ENCODE assay signal across 24 mouse cellular contexts in genomic region chr12:5279873-5280272, GRCm38 (mm10).
DNase-seq lines count a peak whose midpoint lies in the region; ATAC-seq and TF ChIP-seq lines count a peak whose summit lies in the region.
"Had no signal": no experiment of that assay in that cellular context is flagged by ENCODE, and none has a peak within 500 bp of the region (broad histone marks: within the 10 kb centered on the region; RNA-seq: fewer than 3 reads in every experiment).

No protein-coding gene starts in this region.

- no peaks in the 10 kb centered on the region for H3K9me3 ChIP-seq in forebrain, embryonic 14.5 days (replicated peaks; ENCODE audit: control insufficient read depth, low read length)
- no peaks in the 10 kb centered on the region for H3K9me3 ChIP-seq in forebrain, embryonic 12.5 days
- H3K9me3 ChIP-seq in neural tube, embryonic 13.5 days: no peaks in the 10 kb centered on the region
- no peaks in the 10 kb centered on the region for H3K9me3 ChIP-seq in neural tube, embryonic 15.5 days (replicated peaks)
- H3K9me3 ChIP-seq in hindbrain, postnatal 0 days (ENCODE audit: low read length): no peaks in the 10 kb centered on the region
- H3K9me3 ChIP-seq: embryonic facial prominence, embryonic 15.5 days; liver, embryonic 12.5 days had no signal

- H3K4me2 ChIP-seq in forebrain, embryonic 14.5 days (ENCODE audit: low read length): no peak overlapping the region
- no peak overlapping the region for H3K4me2 ChIP-seq in forebrain, embryonic 12.5 days
- H3K4me2 ChIP-seq in neural tube, embryonic 13.5 days: no peak overlapping the region
- no peak overlapping the region for H3K4me2 ChIP-seq in neural tube, embryonic 15.5 days
- H3K4me2 ChIP-seq in hindbrain, postnatal 0 days (ENCODE audit: low read depth, low read length): no peak overlapping the region
- H3K4me2 ChIP-seq: embryonic facial prominence, embryonic 15.5 days; heart, embryonic 11.5 days; liver, embryonic 12.5 days had no signal

- TF ChIP-seq CTCF in layer of hippocampus, adult 2 months (conservative IDR thresholded peaks at IDR 0.05): no peak
- TF ChIP-seq CTCF in hindbrain, postnatal 0 days (IDR thresholded peaks at IDR 0.05; ENCODE audit: low read depth): no peak

- H3K9ac ChIP-seq in forebrain, embryonic 14.5 days (ENCODE audit: low read length): no peak overlapping the region
- no peak overlapping the region for H3K9ac ChIP-seq in forebrain, embryonic 12.5 days
- H3K9ac ChIP-seq in neural tube, embryonic 13.5 days: no peak overlapping the region
- H3K9ac ChIP-seq in neural tube, embryonic 15.5 days (replicated peaks): no peak overlapping the region
- H3K9ac ChIP-seq in hindbrain, postnatal 0 days (replicated peaks; ENCODE audit: low read length): no peak overlapping the region
- H3K9ac ChIP-seq: embryonic facial prominence, embryonic 15.5 days; liver, embryonic 12.5 days had no signal

- peaks cover 16% of the 10 kb centered on the region for H3K4me1 ChIP-seq in forebrain, embryonic 14.5 days (ENCODE audit: control insufficient read depth, insufficient read depth, low read length)
- H3K4me1 ChIP-seq in forebrain, embryonic 12.5 days: peaks cover 19% of the 10 kb centered on the region
- H3K4me1 ChIP-seq in neural tube, embryonic 13.5 days (replicated peaks): peaks cover 37% of the 10 kb centered on the region
- H3K4me1 ChIP-seq in neural tube, embryonic 15.5 days: peaks cover 34% of the 10 kb centered on the region
- peaks cover 17% of the 10 kb centered on the region; the same call in 1 of the 2 replicates for H3K4me1 ChIP-seq in hindbrain, postnatal 0 days (ENCODE audit: insufficient read depth, low read length)
- H3K4me1 ChIP-seq: liver, embryonic 12.5 days had no signal

- ATAC-seq in forebrain, embryonic 14.5 days: no peak; the same call in 1 of the 2 replicates
- no peak for ATAC-seq in forebrain, embryonic 12.5 days (ENCODE audit: low FRiP score)
- peak; percentile 34; the same call in 1 of the 2 replicates for ATAC-seq in neural tube, embryonic 13.5 days (ENCODE audit: low read depth)
- ATAC-seq in neural tube, embryonic 15.5 days (ENCODE audit: low FRiP score): no peak
- no peak for ATAC-seq in hindbrain, postnatal 0 days
- ATAC-seq: inflammation-experienced regulatory T-cells, adult 6 months; liver, embryonic 12.5 days had no signal

- H3K27me3 ChIP-seq in forebrain, embryonic 14.5 days (replicated peaks; ENCODE audit: control insufficient read depth, insufficient read depth, low read length): no peaks in the 10 kb centered on the region
- H3K27me3 ChIP-seq in forebrain, embryonic 12.5 days: no peaks in the 10 kb centered on the region; the same call in 1 of the 2 replicates
- H3K27me3 ChIP-seq in neural tube, embryonic 13.5 days: no peaks in the 10 kb centered on the region
- no peaks in the 10 kb centered on the region for H3K27me3 ChIP-seq in neural tube, embryonic 15.5 days (replicated peaks)
- H3K27me3 ChIP-seq in hindbrain, postnatal 0 days (ENCODE audit: insufficient read depth, low read length): no peaks in the 10 kb centered on the region
- H3K27me3 ChIP-seq: embryonic facial prominence, embryonic 15.5 days; liver, embryonic 12.5 days had no signal

- 50% methylated on average over 1 of the region's 1 CpGs for WGBS in forebrain, embryonic 14.5 days
- 52% methylated on average over 1 of the region's 1 CpGs for WGBS in forebrain, embryonic 12.5 days
- 17% methylated on average over 1 of the region's 1 CpGs for WGBS in neural tube, embryonic 13.5 days
- 25% methylated on average over 1 of the region's 1 CpGs for WGBS in neural tube, embryonic 15.5 days
- 27% methylated on average over 1 of the region's 1 CpGs for WGBS in hindbrain, postnatal 0 days

- H3K36me3 ChIP-seq in forebrain, embryonic 14.5 days (ENCODE audit: control insufficient read depth, insufficient read depth, low read length): no peaks in the 10 kb centered on the region
- H3K36me3 ChIP-seq in forebrain, embryonic 12.5 days (replicated peaks): no peaks in the 10 kb centered on the region
- no peaks in the 10 kb centered on the region for H3K36me3 ChIP-seq in neural tube, embryonic 13.5 days
- H3K36me3 ChIP-seq in neural tube, embryonic 15.5 days: no peaks in the 10 kb centered on the region
- H3K36me3 ChIP-seq in hindbrain, postnatal 0 days (ENCODE audit: insufficient read depth, low read length): no peaks in the 10 kb centered on the region
- H3K36me3 ChIP-seq: embryonic facial prominence, embryonic 15.5 days; liver, embryonic 12.5 days had no signal

- peak; percentile 67 for DNase-seq in forebrain, embryonic 14.5 days (ENCODE audit: low spot score)
- no peak for DNase-seq in layer of hippocampus, adult 2 months (ENCODE audit: low spot score in 2 of 2)
- no peak for DNase-seq in layer of hippocampus, adult 9-11 months
- DNase-seq in hindbrain, postnatal 0 days (ENCODE audit: low spot score): peak; percentile 60
- no peak for DNase-seq in right cerebral cortex, postnatal 25 days
- DNase-seq: adrenal gland, postnatal 25 days; B cell, adult 2 months; cerebellum, adult 18-20 months; embryo, embryonic 11 days; heart, postnatal 14 days; kidney, adult 2 months; kidney, postnatal 10 days; lung, adult 2 months; lung, postnatal 4 days; spleen, adult 18-20 months; thymus, postnatal 25 days had no signal

- no peak overlapping the region for H3K4me3 ChIP-seq in forebrain, embryonic 14.5 days (ENCODE audit: low read depth, low read length)
- no peak overlapping the region for H3K4me3 ChIP-seq in forebrain, embryonic 12.5 days (replicated peaks)
- no peak overlapping the region for H3K4me3 ChIP-seq in layer of hippocampus, adult 2 months
- H3K4me3 ChIP-seq in neural tube, embryonic 13.5 days: no peak overlapping the region
- no peak overlapping the region for H3K4me3 ChIP-seq in neural tube, embryonic 15.5 days (replicated peaks)
- H3K4me3 ChIP-seq in hindbrain, postnatal 0 days (ENCODE audit: low read length): no peak overlapping the region
- H3K4me3 ChIP-seq: embryonic facial prominence, embryonic 15.5 days; liver, embryonic 12.5 days; myocyte had no signal

- H3K27ac ChIP-seq in forebrain, embryonic 14.5 days (ENCODE audit: low read depth, low read length): no peak overlapping the region
- H3K27ac ChIP-seq in forebrain, embryonic 12.5 days: no peak overlapping the region
- H3K27ac ChIP-seq in layer of hippocampus, adult 2 months: peak overlapping the region; percentile 41; the same call in 1 of the 2 replicates
- H3K27ac ChIP-seq in neural tube, embryonic 13.5 days (replicated peaks): no peak overlapping the region
- H3K27ac ChIP-seq in neural tube, embryonic 15.5 days (replicated peaks): no peak overlapping the region
- H3K27ac ChIP-seq in hindbrain, postnatal 0 days: no peak overlapping the region
- H3K27ac ChIP-seq: embryonic facial prominence, embryonic 15.5 days; liver, embryonic 12.5 days had no signal

Comparison
In these comparisons a context has a peak if more than half of its experiments do, and no peak if none do; other contexts are left out.
1. DNase-seq: peak in forebrain, embryonic 14.5 days (single experiment) and hindbrain, postnatal 0 days (single experiment); none in layer of hippocampus, adult 2 months (0 of 2), layer of hippocampus, adult 9-11 months (single experiment) and right cerebral cortex, postnatal 25 days (single experiment).